ENCODE assay signal across 8 mouse cellular contexts in genomic region chr1:42490856-42491643, GRCm38 (mm10).
A peak's percentile ranks its signal among the peaks of the same experiment; 100 is the strongest.
DNase-seq lines count a peak whose midpoint lies in the region; ATAC-seq lines count a peak whose summit lies in the region.

No protein-coding gene starts in this region.

- H3K4me2 ChIP-seq in embryonic facial prominence, embryonic 11.5 days (ENCODE audit: low read depth, low read length): peak overlapping the region; percentile 69

- WGBS in embryonic facial prominence, embryonic 11.5 days: 14% methylated on average over 11 of the region's 11 CpGs
- 4% methylated on average over 11 of the region's 11 CpGs for WGBS in midbrain, embryonic 10.5 days

- ATAC-seq in embryonic facial prominence, embryonic 11.5 days (replicated peaks; ENCODE audit: insufficient number of reproducible peaks, low FRiP score, low TSS enrichment, low read depth): peak; percentile 82
- ATAC-seq in CD4-positive, CD25-positive, alpha-beta regulatory T cell, adult 4 months: no peak

- H3K4me1 ChIP-seq in embryonic facial prominence, embryonic 11.5 days (ENCODE audit: control insufficient read depth, insufficient read depth, low read length): peaks cover 2% of the 10 kb centered on the region; the same call in 1 of the 2 replicates
- peaks cover 53% of the 10 kb centered on the region for H3K4me1 ChIP-seq in midbrain, embryonic 10.5 days

- DNase-seq in R1 (ENCODE audit: low read depth, low spot score): peak; percentile 18
- peak; percentile 52 for DNase-seq in embryonic facial prominence, embryonic 11.5 days (ENCODE audit: low spot score)
- peak; percentile 38 for DNase-seq in kidney, adult 18-20 months
- peak; percentile 84 for DNase-seq in midbrain, embryonic 10.5 days (ENCODE audit: low spot score)
- DNase-seq in gastrocnemius, postnatal 36 days: no peak
- no peak for DNase-seq in frontal cortex, postnatal 14 days (ENCODE audit: low spot score in 2 of 2)
- no peak for DNase-seq in cerebellum, postnatal 25 days

- H3K27me3 ChIP-seq in embryonic facial prominence, embryonic 11.5 days (ENCODE audit: control insufficient read depth, insufficient read depth, low read length): peaks cover 8% of the 10 kb centered on the region; the same call in 1 of the 2 replicates
- H3K27me3 ChIP-seq in midbrain, embryonic 10.5 days (ENCODE audit: low read depth, poor library complexity, severe bottlenecking): peaks cover 22% of the 10 kb centered on the region

- no peaks in the 10 kb centered on the region for H3K9me3 ChIP-seq in embryonic facial prominence, embryonic 11.5 days (replicated peaks; ENCODE audit: control insufficient read depth, low read length)
- no peaks in the 10 kb centered on the region for H3K9me3 ChIP-seq in midbrain, embryonic 10.5 days (replicated peaks)

- H3K27ac ChIP-seq in embryonic facial prominence, embryonic 11.5 days (replicated peaks; ENCODE audit: low read depth, low read length): no peak overlapping the region
- H3K27ac ChIP-seq in midbrain, embryonic 10.5 days (replicated peaks): peak overlapping the region; percentile 93

- no peaks in the 10 kb centered on the region for H3K36me3 ChIP-seq in embryonic facial prominence, embryonic 11.5 days (replicated peaks; ENCODE audit: control insufficient read depth, insufficient read depth, low read depth, low read length)
- no peaks in the 10 kb centered on the region for H3K36me3 ChIP-seq in midbrain, embryonic 10.5 days

- H3K9ac ChIP-seq in embryonic facial prominence, embryonic 11.5 days (replicated peaks; ENCODE audit: low read length): no peak overlapping the region; the same call in 1 of the 2 replicates

- H3K4me3 ChIP-seq in embryonic facial prominence, embryonic 11.5 days (ENCODE audit: low read depth, low read length): peak overlapping the region; percentile 31
- H3K4me3 ChIP-seq in midbrain, embryonic 10.5 days: peak overlapping the region; percentile 54

- intact Hi-C loops in gastrocnemius, postnatal 36 days (cut with DNase I): no loop called here

Comparison
In these comparisons a context has a peak if more than half of its experiments do, and no peak if none do; other contexts are left out.
1. DNase-seq: peak in R1 (single experiment), embryonic facial prominence, embryonic 11.5 days (single experiment), kidney, adult 18-20 months (single experiment) and midbrain, embryonic 10.5 days (single experiment); none in gastrocnemius, postnatal 36 days (0 of 2), frontal cortex, postnatal 14 days (0 of 2) and cerebellum, postnatal 25 days (0 of 2).